Comparison of ENCODE assay signal across 9 mouse cellular contexts in genomic region chr10:80018739-80019297, GRCm38 (mm10). TPM values are rescaled to one million over a fixed set of nuclear protein-coding genes. Genes with fewer than 3 reads are reported as not detected.
DNase-seq lines count a peak whose midpoint lies in the region; ATAC-seq and TF ChIP-seq lines count a peak whose summit lies in the region.
"Had no signal": no experiment of that assay in that cellular context is flagged by ENCODE, and none has a peak within 500 bp of the region (broad histone marks: within the 10 kb centered on the region; RNA-seq: fewer than 3 reads in every experiment).

No protein-coding gene starts in this region.

- TF ChIP-seq CTCF in heart, adult 2 months (IDR thresholded peaks at IDR 0.05): peak; percentile 32
- peak; percentile 27 for TF ChIP-seq CTCF in lung, postnatal 0 days (IDR thresholded peaks at IDR 0.05)

- H3K36me3 ChIP-seq in heart, adult 2 months (ENCODE audit: control insufficient read depth, insufficient read depth, low read length): no peaks in the 10 kb centered on the region
- H3K36me3 ChIP-seq in lung, postnatal 0 days (ENCODE audit: insufficient read depth, low read length): no peaks in the 10 kb centered on the region
- no peaks in the 10 kb centered on the region for H3K36me3 ChIP-seq in stomach, embryonic 16.5 days (ENCODE audit: control insufficient read depth, insufficient read depth, low read length)

- ATAC-seq in activated CD4-positive, CD25-positive, alpha-beta regulatory T cell, adult 4 months: peak; percentile 19
- ATAC-seq in lung, postnatal 0 days: peak; percentile 80
- ATAC-seq in stomach, embryonic 16.5 days (ENCODE audit: insufficient read depth, low FRiP score): peak; percentile 64; the same call in 1 of the 2 replicates
- no peak for ATAC-seq in frontal cortex, adult (ENCODE audit: low TSS enrichment)
- ATAC-seq: Patski had no signal

- peak; percentile 60 to 72 for DNase-seq in heart, adult 2 months
- DNase-seq in heart, adult 8-10 months (ENCODE audit: low spot score): no peak
- DNase-seq in induced T-regulatory cell, adult 2 months (ENCODE audit: low read depth): peak; percentile 85
- peak; percentile 82 for DNase-seq in lung, postnatal 0 days (ENCODE audit: low spot score)
- no peak for DNase-seq in right cerebral cortex, adult 2 months (ENCODE audit: low spot score in 2 of 2)

- H3K79me2 ChIP-seq in heart, adult 2 months (replicated peaks; ENCODE audit: control insufficient read depth, insufficient read depth, low read length): no peaks in the 10 kb centered on the region

- H3K27me3 ChIP-seq in heart, adult 2 months (ENCODE audit: control insufficient read depth, insufficient read depth, low read length): no peaks in the 10 kb centered on the region
- H3K27me3 ChIP-seq in lung, postnatal 0 days (replicated peaks; ENCODE audit: insufficient read depth, low read length): 0 out of 2 replicates have a peak, but pooled peaks cover under 1% of the 10 kb centered on the region
- peaks cover 7% of the 10 kb centered on the region for H3K27me3 ChIP-seq in stomach, embryonic 16.5 days (ENCODE audit: control insufficient read depth, insufficient read depth, low read length)
- H3K27me3 ChIP-seq: Patski had no signal

- peak overlapping the region; percentile 27; the same call in 1 of the 2 replicates for H3K9ac ChIP-seq in heart, adult 2 months (ENCODE audit: low read depth, low read length)
- H3K9ac ChIP-seq in lung, postnatal 0 days (replicated peaks; ENCODE audit: low read depth): no peak overlapping the region
- H3K9ac ChIP-seq in stomach, embryonic 16.5 days (ENCODE audit: low read length): peak overlapping the region; percentile 65

- no peak overlapping the region for H3K4me3 ChIP-seq in heart, adult 2 months
- no peak overlapping the region for H3K4me3 ChIP-seq in lung, postnatal 0 days (ENCODE audit: low read depth, low read length)
- H3K4me3 ChIP-seq in stomach, embryonic 16.5 days (replicated peaks; ENCODE audit: low read length): peak overlapping the region; percentile 36; the same call in 1 of the 2 replicates

- intact Hi-C loops in heart, adult 2 months (cut with DNase I): loop anchor here (2.0 kb wide), 1 partner anchor 16 kb away; no protein-coding TSS in a partner anchor

- H3K9me3 ChIP-seq in lung, postnatal 0 days (ENCODE audit: low read length): no peaks in the 10 kb centered on the region
- H3K9me3 ChIP-seq in stomach, embryonic 16.5 days (replicated peaks; ENCODE audit: control insufficient read depth, low read length): no peaks in the 10 kb centered on the region

- WGBS in heart, adult 2 months: 12% methylated on average over 15 of the region's 15 CpGs
- WGBS in lung, postnatal 0 days: 3% methylated on average over 12 of the region's 15 CpGs
- 6% methylated on average over 15 of the region's 15 CpGs for WGBS in stomach, embryonic 16.5 days

- H3K4me1 ChIP-seq in heart, adult 2 months (ENCODE audit: control insufficient read depth, insufficient read depth, low read length): no peaks in the 10 kb centered on the region; the same call in 1 of the 2 replicates
- peaks cover 20% of the 10 kb centered on the region for H3K4me1 ChIP-seq in lung, postnatal 0 days (ENCODE audit: insufficient read depth, low read depth, low read length)
- H3K4me1 ChIP-seq in stomach, embryonic 16.5 days (ENCODE audit: control insufficient read depth, insufficient read depth, low read length): peaks cover 20% of the 10 kb centered on the region

- H3K4me2 ChIP-seq in lung, postnatal 0 days (replicated peaks; ENCODE audit: low read depth, low read length): peak overlapping the region; percentile 39
- H3K4me2 ChIP-seq in stomach, embryonic 16.5 days (ENCODE audit: low read depth, low read length): peak overlapping the region; percentile 48

- no peak for TF ChIP-seq POLR2A in heart, adult 2 months (IDR thresholded peaks at IDR 0.05; ENCODE audit: insufficient read depth, low read depth, low read length)

- peak overlapping the region; percentile 71 for H3K27ac ChIP-seq in heart, adult 2 months
- H3K27ac ChIP-seq in lung, postnatal 0 days (ENCODE audit: low read length): peak overlapping the region; percentile 81
- peak overlapping the region; percentile 60 for H3K27ac ChIP-seq in stomach, embryonic 16.5 days (ENCODE audit: low read length)

- TF ChIP-seq EP300 in heart, adult 2 months (IDR thresholded peaks at IDR 0.05; ENCODE audit: insufficient read depth, low read depth, low read length): no peak
- TF ChIP-seq EP300 in lung, postnatal 0 days (IDR thresholded peaks at IDR 0.05): 0 out of 2 replicates have a peak, but pooled peaks have one; percentile 20

RNA-seq across cellular contexts. Expression of gene Arhgap45, which starts 2.4 kb away (rescaled TPM):
- total RNA-seq in heart, adult 2 months (2021): 1 to 10 TPM; 3.5 to 5.1 TPM
- 8.9 and 16.6 TPM in 2 replicates for polyA plus RNA-seq in heart, adult 2 months (2012; rRNA removed)
- total RNA-seq in heart, adult 8-10 months (2022): 1 to 10 TPM; 2.9 to 5.1 (median 3.4) TPM
- 100 to 1,000 TPM; 196 to 326 TPM for polyA plus RNA-seq in activated CD4-positive, CD25-positive, alpha-beta regulatory T cell, adult 4 months (2017; shearing (Covaris generic))
- 20.1 and 22.2 TPM in 2 replicates for polyA plus RNA-seq in lung, postnatal 0 days (2015; fragmentation: Nextera tagmentation; extraction: Ambion mirVana)
- 7.8 and 9.7 TPM in 2 replicates for polyA plus RNA-seq in stomach, embryonic 16.5 days (2015; fragmentation: Nextera tagmentation; extraction: Ambion mirVana)

RNA-seq across cellular contexts. Expression of gene Polr2e, which starts 20.8 kb away (rescaled TPM):
- 10 to 100 TPM; 78.3 to 89.8 TPM for total RNA-seq in heart, adult 2 months (2021)
- 182 and 194 TPM in 2 replicates for polyA plus RNA-seq in heart, adult 2 months (2012; rRNA removed)
- 100 to 1,000 TPM in 2 of 4 experiments, 10 to 100 TPM in 2; 91.7 to 106 (median 100) TPM for total RNA-seq in heart, adult 8-10 months (2022)
- 100 to 1,000 TPM; 174 to 175 TPM for polyA plus RNA-seq in activated CD4-positive, CD25-positive, alpha-beta regulatory T cell, adult 4 months (2017; shearing (Covaris generic))
- 178 and 202 TPM in 2 replicates for polyA plus RNA-seq in lung, postnatal 0 days (2015; fragmentation: Nextera tagmentation; extraction: Ambion mirVana)
- 174 and 180 TPM in 2 replicates for polyA plus RNA-seq in stomach, embryonic 16.5 days (2015; fragmentation: Nextera tagmentation; extraction: Ambion mirVana)

RNA-seq across cellular contexts. Expression of gene Abca7, which starts 22.5 kb away (rescaled TPM):
- 1 to 10 TPM; 6.6 to 8.0 TPM for total RNA-seq in heart, adult 2 months (2021)
- polyA plus RNA-seq in heart, adult 2 months (2012; rRNA removed): 9.2 and 10.8 TPM in 2 replicates
- 1 to 10 TPM; 7.5 to 8.5 (median 8.0) TPM for total RNA-seq in heart, adult 8-10 months (2022)
- polyA plus RNA-seq in activated CD4-positive, CD25-positive, alpha-beta regulatory T cell, adult 4 months (2017; shearing (Covaris generic)): 10 to 100 TPM; 13.2 to 17.0 TPM
- 5.5 and 6.5 TPM in 2 replicates for polyA plus RNA-seq in lung, postnatal 0 days (2015; fragmentation: Nextera tagmentation; extraction: Ambion mirVana)
- polyA plus RNA-seq in stomach, embryonic 16.5 days (2015; fragmentation: Nextera tagmentation; extraction: Ambion mirVana): 6.3 and 7.4 TPM in 2 replicates

RNA-seq across cellular contexts. Expression of gene Gpx4, which starts 28.1 kb away (rescaled TPM):
- total RNA-seq in heart, adult 2 months (2021): 1,000 to 10,000 TPM in 1 of 2 experiments, 100 to 1,000 TPM in 1; 832 to 1,055 TPM
- 860 and 993 TPM in 2 replicates for polyA plus RNA-seq in heart, adult 2 months (2012; rRNA removed)
- total RNA-seq in heart, adult 8-10 months (2022): 1,000 to 10,000 TPM; 1,048 to 1,125 (median 1,067) TPM
- polyA plus RNA-seq in activated CD4-positive, CD25-positive, alpha-beta regulatory T cell, adult 4 months (2017; shearing (Covaris generic)): 100 to 1,000 TPM; 346 to 370 TPM
- polyA plus RNA-seq in lung, postnatal 0 days (2015; fragmentation: Nextera tagmentation; extraction: Ambion mirVana): 1,058 and 1,082 TPM in 2 replicates
- 445 and 507 TPM in 2 replicates for polyA plus RNA-seq in stomach, embryonic 16.5 days (2015; fragmentation: Nextera tagmentation; extraction: Ambion mirVana)

RNA-seq across cellular contexts. Expression of gene Cnn2, which starts 30.4 kb away (rescaled TPM):
- 10 to 100 TPM; 30.2 to 39.3 TPM for total RNA-seq in heart, adult 2 months (2021)
- 52.5 and 60.7 TPM in 2 replicates for polyA plus RNA-seq in heart, adult 2 months (2012; rRNA removed)
- total RNA-seq in heart, adult 8-10 months (2022): 10 to 100 TPM; 27.1 to 35.7 (median 33.3) TPM
- polyA plus RNA-seq in activated CD4-positive, CD25-positive, alpha-beta regulatory T cell, adult 4 months (2017; shearing (Covaris generic)): 100 to 1,000 TPM; 828 to 877 TPM
- 483 and 567 TPM in 2 replicates for polyA plus RNA-seq in lung, postnatal 0 days (2015; fragmentation: Nextera tagmentation; extraction: Ambion mirVana)
- 333 and 334 TPM in 2 replicates for polyA plus RNA-seq in stomach, embryonic 16.5 days (2015; fragmentation: Nextera tagmentation; extraction: Ambion mirVana)

Comparison
In these comparisons a context has a peak if more than half of its experiments do, and no peak if none do; other contexts are left out.
1. DNase-seq: peak in heart, adult 2 months (2 of 2), induced T-regulatory cell, adult 2 months (single experiment) and lung, postnatal 0 days (single experiment); none in heart, adult 8-10 months (single experiment) and right cerebral cortex, adult 2 months (0 of 2).
2. Peak in every context shown above with its lines, with median percentiles within 50 percentile points of each other: H3K27ac ChIP-seq.